Mouse (Mus musculus): ENCODE results near the gene Rbm15b. TPM values are rescaled to one million over a fixed set of nuclear protein-coding genes. Genes with fewer than 3 reads are reported as not detected.

Rbm15b gene
- 6.1 TPM for polyA plus RNA-seq (2014; fragmentation: Illumina TruSeq; extraction: RNeasy Lipid Tissue Mini Kit (QIAGEN cat#74804); ENCODE audit: low read depth, low replicate concordance)

DNA sequence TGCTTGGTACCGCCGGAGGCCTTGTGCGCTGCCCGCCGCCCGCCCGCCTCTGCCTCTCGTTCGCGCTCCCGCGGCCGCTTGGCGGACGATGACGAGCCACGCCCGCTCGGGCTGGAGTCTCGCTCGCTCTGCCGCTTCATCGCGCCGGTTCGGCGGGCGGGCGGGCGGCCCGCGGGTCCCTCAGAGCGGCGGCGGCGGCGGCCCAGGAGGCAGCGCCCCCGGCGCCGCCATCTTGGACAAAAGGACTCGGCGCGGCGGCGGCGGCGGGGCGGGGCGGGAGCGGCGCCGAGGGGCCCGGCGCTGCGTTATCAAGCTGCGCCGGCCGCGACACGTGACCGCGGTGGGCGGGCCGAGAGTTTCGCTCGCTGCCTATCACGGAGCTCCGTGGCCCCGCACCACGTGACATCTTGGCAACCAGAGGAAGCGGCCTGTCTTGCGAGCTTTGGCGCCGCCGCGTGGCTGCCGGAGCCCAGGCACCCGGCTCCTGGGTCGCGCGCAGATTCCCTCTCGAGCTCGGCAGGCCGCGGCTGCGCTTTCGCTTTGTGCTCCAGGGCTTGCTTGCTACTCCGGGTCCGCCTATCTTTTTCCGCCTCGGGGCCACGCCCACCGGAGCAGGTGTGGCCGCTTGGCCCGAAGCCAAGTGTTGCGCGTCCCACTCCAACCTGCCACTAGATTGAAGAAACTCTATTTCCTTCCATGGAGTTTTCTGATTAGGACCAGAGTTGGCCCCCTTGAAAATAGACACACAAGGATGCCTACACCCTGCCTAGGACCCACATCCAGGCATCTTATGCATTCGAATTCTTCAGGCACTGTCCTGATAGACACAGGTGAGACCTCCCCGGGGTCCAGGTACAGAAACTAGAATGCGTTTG, at the start of gene Rbm15b:
Gene Rbm15b (minus strand): TSS at position 601 of the 875 bp plus-strand sequence.

DNA sequence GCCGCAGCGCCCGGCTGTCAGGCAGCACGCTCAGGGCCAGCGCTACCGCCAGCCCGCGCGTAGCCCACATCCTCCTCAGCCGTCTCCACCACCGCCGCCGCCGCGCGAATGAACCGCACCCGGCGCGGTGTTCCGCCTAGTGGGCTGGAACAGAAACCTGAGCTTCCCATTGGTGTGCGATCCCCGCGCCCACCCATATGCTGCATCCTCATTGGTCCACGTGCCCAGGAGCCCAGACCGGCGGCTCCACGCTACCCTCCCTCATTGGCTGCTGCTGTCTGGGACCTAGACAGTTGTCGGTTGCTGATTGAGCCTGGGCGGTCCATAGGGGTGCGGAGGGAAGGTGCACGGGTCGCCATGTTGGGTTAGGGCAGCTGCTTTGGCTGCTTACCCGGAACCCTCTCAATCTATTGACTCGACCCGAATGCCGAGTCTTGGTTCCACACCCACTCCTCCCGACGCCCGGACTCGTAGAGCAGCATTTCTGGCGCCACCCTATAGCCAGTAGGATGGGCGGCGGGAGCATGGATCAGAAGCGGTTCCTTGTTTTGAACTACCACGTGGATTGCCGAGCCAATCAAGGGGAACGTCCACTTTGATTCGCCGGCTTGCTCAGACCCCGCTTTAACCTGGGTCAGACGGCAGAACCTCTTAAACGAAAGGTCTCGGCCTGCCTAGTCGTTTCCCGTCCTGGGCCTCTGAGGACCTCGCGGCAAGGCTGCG, 4.8 kb upstream of the Rbm15b start, which contains the start of gene Manf:
Gene Manf (minus strand): TSS at position 151 of the 723 bp plus-strand sequence.

Other genes with a start within 250 kb of the Rbm15b start
- gene Grm2, start 231.3 kb downstream of the Rbm15b start, polyA plus RNA-seq (2014; fragmentation: Illumina TruSeq; extraction: RNeasy Lipid Tissue Mini Kit (QIAGEN cat#74804); ENCODE audit: low read depth, low replicate concordance): not detected
- 5.0 TPM for gene Tex264, start 201.5 kb downstream of the Rbm15b start, polyA plus RNA-seq (2014; fragmentation: Illumina TruSeq; extraction: RNeasy Lipid Tissue Mini Kit (QIAGEN cat#74804); ENCODE audit: low read depth, low replicate concordance)
- 7.5 TPM for gene Rad54l2, start 98.2 kb downstream of the Rbm15b start, polyA plus RNA-seq (2014; fragmentation: Illumina TruSeq; extraction: RNeasy Lipid Tissue Mini Kit (QIAGEN cat#74804); ENCODE audit: low read depth, low replicate concordance)
- 28.0 TPM for gene Dcaf1, start 65.6 kb downstream of the Rbm15b start, polyA plus RNA-seq (2014; fragmentation: Illumina TruSeq; extraction: RNeasy Lipid Tissue Mini Kit (QIAGEN cat#74804); ENCODE audit: low read depth, low replicate concordance)
- gene Manf, start 4.6 kb upstream of the Rbm15b start, polyA plus RNA-seq (2014; fragmentation: Illumina TruSeq; extraction: RNeasy Lipid Tissue Mini Kit (QIAGEN cat#74804); ENCODE audit: low read depth, low replicate concordance): 88.9 TPM

Data from kidney, adult 10 weeks (tissue).